Mouse (Mus musculus) liver, embryonic 16.5 days (tissue): ENCODE data around the gene Runx2. TPM values are rescaled to one million over a fixed set of nuclear protein-coding genes. Genes with fewer than 3 reads are reported as not detected.

ENCODE experiments used
- ATAC-seq: fragments of 200-750 bp; cut with Nextera tagmentation; 2 replicates; pipeline ENCODE4 v1.8.0; 2017; ENCODE audit warnings: low read depth, mild to moderate bottlenecking, moderate number of reproducible peaks, moderate library complexity
- H3K27ac ChIP-seq: fragments of 300-500 bp; sonication (generic); 2 replicates; pipeline ENCODE4 v1.5.1; 2014; ENCODE audit warnings: mild to moderate bottlenecking, low read length
- H3K27me3 ChIP-seq: fragments of 300-500 bp; sonication (generic); 2 replicates; pipeline ENCODE4 v1.6.1; 2014; ENCODE audit warnings: low read depth, low read length, mixed read lengths; ENCODE audit not compliant: control insufficient read depth, insufficient read depth
- H3K36me3 ChIP-seq: fragments of 300-500 bp; sonication (generic); 2 replicates; pipeline ENCODE4 v1.6.1; 2014; ENCODE audit warnings: mild to moderate bottlenecking; ENCODE audit not compliant: control insufficient read depth, insufficient read depth
- H3K4me1 ChIP-seq: fragments of 300-500 bp; sonication (generic); 2 replicates; pipeline ENCODE4 v1.6.1; 2014; ENCODE audit warnings: low read depth, low read length, mixed read lengths; ENCODE audit not compliant: control insufficient read depth
- H3K4me2 ChIP-seq: fragments of 300-500 bp; sonication (generic); 2 replicates; pipeline ENCODE4 v1.6.1; 2014; ENCODE audit warnings: low read depth, low read length, mixed read lengths
- H3K4me3 ChIP-seq: fragments of 300-500 bp; sonication (generic); 2 replicates; pipeline ENCODE4 v1.5.1; 2014; ENCODE audit warnings: low read depth, mild to moderate bottlenecking, low read length
- H3K9ac ChIP-seq: fragments of 300-500 bp; sonication (generic); 2 replicates; pipeline ENCODE4 v1.6.1; 2014; ENCODE audit warnings: low read depth, low read length
- H3K9me3 ChIP-seq: fragments of 300-500 bp; sonication (generic); replicated peaks from 2 replicates; pipeline ENCODE4 v1.6.1; 2016; ENCODE audit warnings: low read length; ENCODE audit not compliant: control insufficient read depth
- WGBS: fragments of 180-500 bp; shearing (Covaris S2); extraction: QIAGEN DNeasy Blood & Tissue Kit; methylation state at CpG from one replicate; pipeline ENCODE4 v1.1.7; 2014; ENCODE audit not compliant: insufficient replicate concordance; 5-methylcytosine and 5-hydroxymethylcytosine counted together
- polyA plus RNA-seq: library from polyadenylated mRNA; unstranded; fragments of >200 nt; fragmentation: Nextera tagmentation; extraction: Ambion mirVana; gene quantifications from 2 replicates; pipeline ENCODE4 v1.2.1, GENCODE M21; 2015

The Runx2 gene
- polyA plus RNA-seq, 1 experiment from 2014 or later, result 0.64 TPM

DNA sequence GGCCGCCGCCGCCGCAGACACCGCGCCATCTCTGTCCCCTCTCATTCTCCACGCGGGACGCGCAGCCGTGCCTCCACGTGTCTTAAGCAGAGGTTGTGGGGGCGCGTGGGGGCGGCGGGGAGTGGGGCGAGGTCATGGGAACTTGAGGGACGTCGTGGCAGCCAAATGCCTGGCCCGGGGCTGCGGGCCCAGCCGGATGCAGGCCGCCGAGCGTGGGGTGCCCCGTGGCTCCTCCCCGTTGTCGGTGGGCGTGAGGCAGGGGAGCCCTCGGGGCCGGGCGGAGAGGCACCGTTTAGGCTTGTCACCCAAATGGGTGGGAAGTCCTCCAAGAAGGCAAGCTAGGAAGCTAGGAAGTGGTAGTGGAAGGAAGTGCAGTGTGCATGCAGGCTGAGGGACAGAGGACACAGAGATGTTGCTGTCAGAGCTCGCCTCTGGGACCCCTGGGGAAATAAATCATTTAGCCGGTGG is 37.2 kb downstream of the Runx2 start:
- peak; percentile 67 for ATAC-seq
- Histone ChIP-seq H3K27me3 (no peaks in the 10 kb centered on the region), H3K4me1 (peaks cover 3% of the 10 kb centered on the region), H3K27ac (peak overlapping the region; percentile 81), H3K36me3 (no peaks in the 10 kb centered on the region), H3K4me2 (peak overlapping the region; percentile 95), H3K9ac (peak overlapping the region; percentile 95), H3K9me3 (no peaks in the 10 kb centered on the region), H3K4me3 (peak overlapping the region; percentile 90)
- WGBS, result under 1% methylated on average over 35 of the region's 35 CpGs

- peak within 1 kb of the TSS; percentile 90 for H3K4me3 ChIP-seq
- H3K27me3 ChIP-seq, result no peaks in the 10 kb centered on the region
- H3K9me3 ChIP-seq, result no peaks in the 10 kb centered on the region
- peak; percentile 97 for ATAC-seq
- peaks cover 3% of the 10 kb centered on the region for H3K4me1 ChIP-seq
- H3K9ac ChIP-seq, result peak within 1 kb of the TSS; percentile 95
- peak within 1 kb of the TSS; percentile 81 for H3K27ac ChIP-seq
- no peaks in the 10 kb centered on the region for H3K36me3 ChIP-seq
- H3K4me2 ChIP-seq, result peak within 1 kb of the TSS; percentile 95
- 0% methylated on average over 38 of the region's 40 CpGs for WGBS
These were observed 37.8 kb downstream of the Runx2 start, which contains the start of gene Supt3 for GRCm38 (mm10) chr17:44776738-44777270. Gene Supt3 (plus strand): TSS chr17:44777152.

DNA sequence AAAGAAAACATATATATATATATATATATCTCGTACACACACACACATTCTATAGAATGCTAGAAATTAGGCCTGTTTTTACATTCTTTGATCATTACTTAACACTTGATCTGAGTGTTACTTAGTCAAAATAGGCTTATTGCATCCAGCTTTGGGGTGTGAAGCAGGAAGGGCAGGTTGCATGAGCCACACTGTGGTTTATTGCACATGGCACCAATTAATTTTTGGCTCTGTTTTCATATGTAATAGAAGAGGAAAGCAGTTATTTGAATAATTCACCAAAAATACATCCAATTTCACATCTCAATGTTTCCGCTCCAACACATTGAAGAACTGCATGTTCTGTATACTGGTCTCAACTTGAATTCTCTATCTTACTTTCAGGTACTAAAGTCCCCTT is 42.0 kb downstream of the Runx2 start:
- Histone ChIP-seq H3K27me3 (no peaks in the 10 kb centered on the region), H3K4me1 (peaks cover 2% of the 10 kb centered on the region), H3K9ac (no peak overlapping the region), H3K27ac (no peak overlapping the region), H3K36me3 (no peaks in the 10 kb centered on the region), H3K4me3 (no peak overlapping the region), H3K4me2 (no peak overlapping the region), H3K9me3 (no peaks in the 10 kb centered on the region)
- WGBS, result 69% methylated on average over 2 of the region's 2 CpGs
- ATAC-seq, result no peak

GRCm38 (mm10) chr17:44770871-44771270 is 43.7 kb downstream of the Runx2 start:
- no peak overlapping the region for H3K4me2 ChIP-seq
- H3K9me3 ChIP-seq, result no peaks in the 10 kb centered on the region
- 61% methylated on average over 2 of the region's 2 CpGs for WGBS
- no peaks in the 10 kb centered on the region for H3K4me1 ChIP-seq
- no peaks in the 10 kb centered on the region for H3K27me3 ChIP-seq
- H3K27ac ChIP-seq, result no peak overlapping the region
- ATAC-seq, result no peak
- no peak overlapping the region for H3K4me3 ChIP-seq
- H3K9ac ChIP-seq, result no peak overlapping the region
- no peaks in the 10 kb centered on the region for H3K36me3 ChIP-seq

- Histone ChIP-seq H3K9me3 (no peaks in the 10 kb centered on the region), H3K27ac (no peak overlapping the region), H3K9ac (no peak overlapping the region), H3K4me3 (no peak overlapping the region), H3K27me3 (no peaks in the 10 kb centered on the region), H3K4me1 (no peaks in the 10 kb centered on the region), H3K4me2 (no peak overlapping the region), H3K36me3 (no peaks in the 10 kb centered on the region)
- WGBS, result 57% methylated on average over 5 of the region's 5 CpGs
- no peak for ATAC-seq
These were observed 46.1 kb downstream of the Runx2 start for GRCm38 (mm10) chr17:44768522-44768921.

GRCm38 (mm10) chr17:44767375-44767774 is 47.2 kb downstream of the Runx2 start:
- WGBS, result 75% methylated on average over 1 of the region's 1 CpGs
- Histone ChIP-seq H3K27ac (no peak overlapping the region), H3K36me3 (no peaks in the 10 kb centered on the region), H3K9me3 (no peaks in the 10 kb centered on the region), H3K27me3 (no peaks in the 10 kb centered on the region), H3K9ac (no peak overlapping the region), H3K4me1 (no peaks in the 10 kb centered on the region), H3K4me2 (no peak overlapping the region), H3K4me3 (no peak overlapping the region)
- no peak for ATAC-seq

- WGBS, result 54% methylated on average over 2 of the region's 2 CpGs
- H3K4me1 ChIP-seq, result no peaks in the 10 kb centered on the region
These were observed 47.6 kb downstream of the Runx2 start for GRCm38 (mm10) chr17:44766975-44767374.

DNA sequence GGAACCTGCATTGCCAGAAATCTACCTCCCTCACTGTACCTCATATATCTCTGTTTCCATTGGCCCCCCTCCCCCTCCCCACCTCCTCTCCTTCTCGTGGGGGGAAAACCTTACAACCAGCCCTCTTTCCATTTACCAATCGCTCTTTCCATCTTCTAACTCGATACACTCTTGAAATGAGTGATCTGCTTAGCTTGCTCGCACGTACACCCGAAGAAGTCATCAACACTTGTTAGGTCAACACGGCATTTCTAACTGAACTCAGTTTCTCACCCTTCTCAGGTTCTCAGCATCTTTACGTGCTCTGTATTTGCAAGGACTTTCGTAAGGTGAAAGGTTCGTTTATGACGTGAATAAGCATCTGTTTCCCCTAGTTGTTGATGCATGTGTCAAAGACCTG is 48.3 kb downstream of the Runx2 start:
- WGBS, result 71% methylated on average over 11 of the region's 11 CpGs
- H3K4me1 ChIP-seq, result no peaks in the 10 kb centered on the region
- no peak overlapping the region for H3K4me2 ChIP-seq
- H3K27ac ChIP-seq, result no peak overlapping the region
- no peaks in the 10 kb centered on the region for H3K36me3 ChIP-seq
- H3K27me3 ChIP-seq, result no peaks in the 10 kb centered on the region
- no peaks in the 10 kb centered on the region for H3K9me3 ChIP-seq
- ATAC-seq, result no peak
- H3K9ac ChIP-seq, result no peak overlapping the region
- no peak overlapping the region for H3K4me3 ChIP-seq

More at GRCm38 (mm10) chr17:44766975-44767374, 47.6 kb downstream of the Runx2 start:
- ATAC-seq, result no peak
- H3K36me3 ChIP-seq, result no peaks in the 10 kb centered on the region
- H3K27me3 ChIP-seq, result no peaks in the 10 kb centered on the region
- no peak overlapping the region for H3K27ac ChIP-seq
- no peak overlapping the region for H3K4me2 ChIP-seq
- H3K9me3 ChIP-seq, result no peaks in the 10 kb centered on the region
- H3K4me3 ChIP-seq, result no peak overlapping the region
- no peak overlapping the region for H3K9ac ChIP-seq

DNA sequence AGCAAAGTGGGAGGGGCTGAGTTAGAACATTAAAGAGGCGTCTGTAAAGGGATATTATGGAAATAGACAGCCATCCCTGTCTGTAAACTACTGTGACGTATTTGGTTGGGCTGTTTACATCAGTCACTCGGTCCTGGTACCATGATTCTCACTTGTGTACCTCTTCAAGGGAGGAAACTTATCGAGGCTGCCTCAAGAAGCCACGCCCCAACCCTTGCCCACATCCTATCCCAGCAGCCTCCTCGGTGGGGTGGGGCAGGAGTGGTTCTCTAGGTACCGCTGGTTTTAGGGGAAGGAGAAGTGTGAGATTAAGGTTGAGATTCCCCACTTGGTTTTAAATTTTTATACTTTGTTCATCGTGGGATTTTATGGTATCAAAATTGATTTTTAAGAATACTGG is 69.2 kb downstream of the Runx2 start:
- H3K9me3 ChIP-seq, result no peaks in the 10 kb centered on the region
- no peak overlapping the region for H3K9ac ChIP-seq
- H3K4me2 ChIP-seq, result no peak overlapping the region
- no peak overlapping the region for H3K27ac ChIP-seq
- no peaks in the 10 kb centered on the region for H3K27me3 ChIP-seq
- H3K4me3 ChIP-seq, result no peak overlapping the region
- no peaks in the 10 kb centered on the region for H3K36me3 ChIP-seq
- no peak for ATAC-seq
- 51% methylated on average over 8 of the region's 8 CpGs for WGBS
- no peaks in the 10 kb centered on the region for H3K4me1 ChIP-seq
